Comparison of ENCODE assay signal across 23 mouse cellular contexts in genomic region chr2:154313771-154314170, GRCm38 (mm10). TPM values are rescaled to one million over a fixed set of nuclear protein-coding genes. Genes with fewer than 3 reads are reported as not detected.
A peak's percentile ranks its signal among the peaks of the same experiment; 100 is the strongest.
DNase-seq lines count a peak whose midpoint lies in the region; ATAC-seq and TF ChIP-seq lines count a peak whose summit lies in the region.
"Not testable (repeated sequence)": the region's sequence is repeated elsewhere in the genome, so short reads cannot be mapped to it uniquely, and the experiment has no call there.
"Had no signal": no experiment of that assay in that cellular context is flagged by ENCODE, and none has a peak within 500 bp of the region (broad histone marks: within the 10 kb centered on the region; RNA-seq: fewer than 3 reads in every experiment).

No protein-coding gene starts in this region.

- TF ChIP-seq CTCF in bone marrow macrophage, adult 2 months (IDR thresholded peaks at IDR 0.05; ENCODE audit: low read depth, low read length); liver, adult 2 months (IDR thresholded peaks at IDR 0.05; ENCODE audit: low read depth, low read length); liver, postnatal 0 days (IDR thresholded peaks at IDR 0.05; ENCODE audit: low read depth): not testable (repeated sequence)

- TF ChIP-seq EP300 in liver, postnatal 0 days (IDR thresholded peaks at IDR 0.05; ENCODE audit: low read depth) = not testable (repeated sequence)

- ATAC-seq in granulocyte monocyte progenitor cell, adult 5-6 weeks (replicated peaks; ENCODE audit: poor library complexity, severe bottlenecking) = peak; percentile 99
- peak; percentile 27 to 71; a peak in 1 of 4 replicates for ATAC-seq in hematopoietic stem cell, adult 5-6 weeks (replicated peaks in 1 of 2; ENCODE audit: insufficient read depth in 1 of 2, low FRiP score in 2 of 2, low TSS enrichment in 1 of 2, low read depth in 1 of 2, poor library complexity in 2 of 2, severe bottlenecking in 2 of 2)
- ATAC-seq in liver, postnatal 0 days = peak; percentile 62
- ATAC-seq in megakaryocyte, adult 5-6 weeks (ENCODE audit: poor library complexity, severe bottlenecking) = peak; percentile 98
- ATAC-seq in monocyte, adult 5-6 weeks (replicated peaks; ENCODE audit: insufficient number of reproducible peaks, low FRiP score, low TSS enrichment, poor library complexity, severe bottlenecking) = peak; percentile 54

- H3K9me3 ChIP-seq in liver, postnatal 0 days (ENCODE audit: low read length) = not testable (repeated sequence)

- not testable (repeated sequence) for TF ChIP-seq POLR2A in bone marrow macrophage, adult 2 months (IDR thresholded peaks at IDR 0.05; ENCODE audit: borderline replicate concordance, low read depth, low read length); liver, adult 2 months (IDR thresholded peaks at IDR 0.05; ENCODE audit: extremely low read depth, insufficient read depth, low read length)

- H3K4me1 ChIP-seq in bone marrow macrophage, adult 2 months (ENCODE audit: control insufficient read depth, insufficient read depth, low read length); liver, adult 2 months (ENCODE audit: control insufficient read depth, insufficient read depth, low read length); liver, postnatal 0 days (ENCODE audit: insufficient read depth): not testable (repeated sequence)

- H3K36me3 ChIP-seq in liver, adult 2 months (ENCODE audit: control insufficient read depth, insufficient read depth, low read length); liver, postnatal 0 days (replicated peaks; ENCODE audit: insufficient read depth, low read length): not testable (repeated sequence)

- not testable (repeated sequence) for H3K27me3 ChIP-seq in liver, adult 2 months (ENCODE audit: control insufficient read depth, insufficient read depth, low read length); liver, postnatal 0 days (ENCODE audit: insufficient read depth, low read length)

- DNase-seq in liver, adult 2 months (ENCODE audit: extremely low read depth, low read depth, low spot score) = peak; percentile 16
- not testable (repeated sequence) for DNase-seq in liver, postnatal 0 days

- peak overlapping the region; percentile 45 for H3K27ac ChIP-seq in bone marrow macrophage, adult 2 months (ENCODE audit: insufficient read depth, low read depth, low read length)
- H3K27ac ChIP-seq in liver, adult 2 months (replicated peaks; ENCODE audit: insufficient read depth, low read depth, low read length); liver, postnatal 0 days (ENCODE audit: low read depth): not testable (repeated sequence)

- not testable (repeated sequence) for H3K4me2 ChIP-seq in liver, postnatal 0 days (ENCODE audit: low read depth, low read length)

- WGBS in liver, adult 2 months = 64% methylated on average over 5 of the region's 5 CpGs
- 49% methylated on average over 5 of the region's 5 CpGs for WGBS in liver, postnatal 0 days (ENCODE audit: insufficient replicate concordance)

- H3K9ac ChIP-seq in liver, adult 2 months (ENCODE audit: low read depth, low read length); liver, postnatal 0 days (replicated peaks): not testable (repeated sequence)

- H3K4me3 ChIP-seq in bone marrow macrophage, adult 2 months (ENCODE audit: insufficient read depth, low read length); liver, adult 2 months (ENCODE audit: insufficient read depth, low read depth, low read length); liver, postnatal 0 days (ENCODE audit: low read depth, low read length): not testable (repeated sequence)

- H3K79me2 ChIP-seq in liver, adult 2 months (ENCODE audit: control insufficient read depth, insufficient read depth, low read length) = not testable (repeated sequence)

RNA-seq across cellular contexts. Expression of gene Bpifb9b, which starts 6.7 kb away (rescaled TPM):
- polyA plus RNA-seq in bone marrow macrophage, adult 2 months (2012; ENCODE audit: insufficient read depth, insufficient read length, missing spikeins) = not detected in 2 replicates
- total RNA-seq in granulocyte monocyte progenitor cell, adult 5-6 weeks (2014; fragmentation: Nextera tagmentation) = not detected in 2 replicates
- not detected in 2 replicates for total RNA-seq in granulocyte monocyte progenitor cell, adult 5-6 weeks (2017)
- total RNA-seq in hematopoietic stem cell, adult 5-6 weeks (2017) = not detected in 2 replicates
- total RNA-seq in liver, adult 2 months (2014; rRNA removed) = not detected in 2 replicates
- polyA plus RNA-seq in liver, adult 2 months (2012; rRNA removed) = not detected in 2 replicates
- polyA plus RNA-seq in liver, postnatal 0 days (2015; fragmentation: Nextera tagmentation; extraction: Ambion mirVana) = not detected in 2 replicates
- total RNA-seq in megakaryocyte, adult 5-6 weeks (2015) = not detected in 2 replicates
- total RNA-seq in megakaryocyte, adult 5-6 weeks (2017) = not detected in 2 replicates
- not detected in 3 replicates for total RNA-seq in monocyte, adult 5-6 weeks (2017)
- total RNA-seq: adrenal gland, adult 18-20 months; adrenal gland, postnatal 14 days; adrenal gland, postnatal 36 days; CH12.LX; G1E had no signal
- polyA plus RNA-seq: activated CD4-positive, CD25-positive, alpha-beta regulatory T cell, adult 4 months; brain, embryonic 14.5 days; CD4-positive, CD25-positive, alpha-beta regulatory T cell, adult 4 months; cortical plate, adult 2 months; embryonic facial prominence, embryonic 10.5 days; embryonic facial prominence, embryonic 12.5 days; forebrain, embryonic 11.5 days; forebrain, embryonic 13.5 days; forebrain, embryonic 15.5 days; G1E; Patski had no signal

RNA-seq across cellular contexts. Expression of gene Bpifb9a, which starts 56.1 kb away (rescaled TPM):
- not detected in 2 replicates for polyA plus RNA-seq in bone marrow macrophage, adult 2 months (2012; ENCODE audit: insufficient read depth, insufficient read length, missing spikeins)
- not detected in 2 replicates for total RNA-seq in granulocyte monocyte progenitor cell, adult 5-6 weeks (2014; fragmentation: Nextera tagmentation)
- not detected in 2 replicates for total RNA-seq in granulocyte monocyte progenitor cell, adult 5-6 weeks (2017)
- total RNA-seq in hematopoietic stem cell, adult 5-6 weeks (2017) = not detected in 2 replicates
- total RNA-seq in liver, adult 2 months (2014; rRNA removed) = not detected in 2 replicates
- not detected in 2 replicates for polyA plus RNA-seq in liver, adult 2 months (2012; rRNA removed)
- not detected in 2 replicates for polyA plus RNA-seq in liver, postnatal 0 days (2015; fragmentation: Nextera tagmentation; extraction: Ambion mirVana)
- total RNA-seq in megakaryocyte, adult 5-6 weeks (2015) = not detected in 2 replicates
- total RNA-seq in megakaryocyte, adult 5-6 weeks (2017) = not detected in 2 replicates
- total RNA-seq in monocyte, adult 5-6 weeks (2017) = not detected in 3 replicates
- total RNA-seq: adrenal gland, adult 18-20 months; adrenal gland, postnatal 14 days; adrenal gland, postnatal 36 days; CH12.LX had no signal
- polyA plus RNA-seq: activated CD4-positive, CD25-positive, alpha-beta regulatory T cell, adult 4 months; brain, embryonic 14.5 days; CD4-positive, CD25-positive, alpha-beta regulatory T cell, adult 4 months; cortical plate, adult 2 months; embryonic facial prominence, embryonic 10.5 days; embryonic facial prominence, embryonic 12.5 days; embryonic facial prominence, embryonic 14.5 days; forebrain, embryonic 11.5 days; forebrain, embryonic 13.5 days; forebrain, embryonic 15.5 days; G1E; Patski had no signal

RNA-seq across cellular contexts. Expression of gene Cdk5rap1, which starts 59.0 kb away (rescaled TPM):
- polyA plus RNA-seq in bone marrow macrophage, adult 2 months (2012; ENCODE audit: insufficient read depth, insufficient read length, missing spikeins) = 9.0 and 11.2 TPM in 2 replicates
- 10.7 and 15.4 TPM in 2 replicates for total RNA-seq in granulocyte monocyte progenitor cell, adult 5-6 weeks (2014; fragmentation: Nextera tagmentation)
- total RNA-seq in granulocyte monocyte progenitor cell, adult 5-6 weeks (2017) = 15.6 and 16.1 TPM in 2 replicates
- total RNA-seq in hematopoietic stem cell, adult 5-6 weeks (2017) = 22.8 and 26.2 TPM in 2 replicates
- 21.8 and 28.8 TPM in 2 replicates for total RNA-seq in liver, adult 2 months (2014; rRNA removed)
- polyA plus RNA-seq in liver, adult 2 months (2012; rRNA removed) = 10.5 and 11.0 TPM in 2 replicates
- 5.1 and 23.7 TPM in 2 replicates for polyA plus RNA-seq in liver, postnatal 0 days (2015; fragmentation: Nextera tagmentation; extraction: Ambion mirVana)
- 6.5 and 9.8 TPM in 2 replicates for total RNA-seq in megakaryocyte, adult 5-6 weeks (2015)
- 12.9 and 13.5 TPM in 2 replicates for total RNA-seq in megakaryocyte, adult 5-6 weeks (2017)
- 8.5 to 13.1 TPM (median 9.7 TPM) in 3 replicates for total RNA-seq in monocyte, adult 5-6 weeks (2017)

Comparison
In these comparisons a context has a peak if more than half of its experiments do, and no peak if none do; other contexts are left out.
1. ATAC-seq: peak in every context shown above with its lines; median percentile 99 in granulocyte monocyte progenitor cell, adult 5-6 weeks; 98 in megakaryocyte, adult 5-6 weeks; 62 in liver, postnatal 0 days; 54 in monocyte, adult 5-6 weeks; 49 in hematopoietic stem cell, adult 5-6 weeks.